Mouse (Mus musculus) WW6 (cell line): ENCODE measurements around the gene Ccdc177.

ENCODE experiments used
- DNase-seq: peaks from one replicate; pipeline ENCODE4 v3.0.0-alpha.2; 2013; ENCODE audit warnings: low read depth, low spot score

Ccdc177 gene

DNA sequence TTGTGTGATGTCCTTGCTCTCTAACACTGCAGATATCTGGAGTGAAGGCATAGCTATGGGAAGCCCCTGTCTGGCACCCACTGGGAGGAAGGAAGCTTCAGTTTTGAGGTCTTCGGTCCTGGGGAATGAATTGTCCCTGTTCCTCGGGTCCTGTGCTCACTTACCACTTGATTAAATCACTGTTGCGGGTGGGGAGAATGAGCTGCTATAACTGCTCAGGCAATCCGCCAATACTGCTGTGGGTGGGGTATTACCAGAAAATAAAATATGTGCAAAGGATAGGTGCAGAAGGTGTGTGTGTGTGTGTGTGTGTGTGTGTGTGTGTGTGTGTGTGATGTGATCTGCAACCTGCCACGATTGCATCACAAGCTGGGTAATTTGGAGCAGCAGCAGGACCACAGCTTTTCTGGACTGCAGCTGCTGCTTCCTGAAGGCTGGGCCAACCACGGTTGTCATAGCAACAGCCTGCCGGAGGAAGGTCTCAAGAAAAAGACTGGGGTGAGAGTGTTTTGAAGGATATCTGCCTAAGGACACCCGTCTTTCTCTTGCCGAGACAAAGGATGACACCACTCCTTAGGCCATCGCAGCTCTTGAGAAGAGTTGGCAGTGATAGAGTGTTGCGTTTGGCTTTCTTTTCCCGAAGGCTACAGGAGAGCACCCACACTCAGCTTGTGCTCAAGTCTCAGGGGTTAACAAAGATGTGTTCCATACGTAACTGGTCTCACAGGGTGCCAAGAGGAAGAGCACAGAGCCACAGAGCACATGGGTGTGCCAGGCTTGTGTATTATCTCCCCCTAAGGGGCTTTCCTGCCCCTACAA lies 23.8 kb downstream of the Ccdc177 start:
- DNase-seq, result no peak

DNA sequence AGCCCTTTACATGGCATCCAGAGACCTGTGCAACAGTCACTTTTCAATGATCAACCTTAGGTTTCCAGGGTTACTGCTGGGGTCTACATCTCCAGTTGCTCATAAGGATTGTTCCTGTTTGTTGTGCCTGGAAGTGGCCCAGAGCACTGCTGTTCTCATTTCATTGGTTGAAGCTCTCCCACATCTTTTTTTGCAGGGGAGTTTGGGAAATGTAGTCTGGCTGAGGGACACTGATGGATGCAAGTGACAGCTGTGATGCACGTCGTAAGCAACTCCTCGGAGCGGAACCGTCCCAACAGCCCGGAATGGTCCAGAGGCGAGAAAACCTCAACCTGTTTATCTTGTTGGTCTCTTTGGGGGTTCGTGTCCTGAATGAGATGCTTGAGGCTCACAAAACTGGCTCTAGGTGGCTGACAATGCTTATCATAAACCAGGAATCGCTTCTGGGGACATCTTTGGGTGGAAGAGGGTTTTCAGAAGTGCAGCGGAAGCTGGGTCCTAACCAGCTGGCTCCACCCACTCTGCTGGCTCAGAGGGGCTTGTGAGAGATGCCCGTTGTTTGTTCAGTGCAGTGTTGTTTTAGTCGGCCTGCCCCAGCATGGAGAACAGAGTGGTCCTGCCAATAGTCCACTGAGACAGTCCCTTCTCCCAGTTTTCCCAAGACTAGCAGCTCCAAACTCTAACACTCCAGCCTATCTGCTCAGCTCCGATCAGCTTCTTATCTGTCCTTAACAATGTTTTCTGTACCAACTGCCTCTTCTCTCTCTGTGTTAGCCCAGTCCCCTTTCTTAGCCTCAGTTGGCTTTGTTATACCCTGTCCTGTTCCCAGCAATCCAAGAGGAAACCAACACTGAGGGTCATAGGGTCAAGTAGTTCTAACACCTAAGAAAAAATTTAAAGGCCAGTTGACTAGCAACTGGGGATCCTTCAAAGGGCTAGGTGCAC lies 25.7 kb downstream of the Ccdc177 start:
- no peak for DNase-seq

DNA sequence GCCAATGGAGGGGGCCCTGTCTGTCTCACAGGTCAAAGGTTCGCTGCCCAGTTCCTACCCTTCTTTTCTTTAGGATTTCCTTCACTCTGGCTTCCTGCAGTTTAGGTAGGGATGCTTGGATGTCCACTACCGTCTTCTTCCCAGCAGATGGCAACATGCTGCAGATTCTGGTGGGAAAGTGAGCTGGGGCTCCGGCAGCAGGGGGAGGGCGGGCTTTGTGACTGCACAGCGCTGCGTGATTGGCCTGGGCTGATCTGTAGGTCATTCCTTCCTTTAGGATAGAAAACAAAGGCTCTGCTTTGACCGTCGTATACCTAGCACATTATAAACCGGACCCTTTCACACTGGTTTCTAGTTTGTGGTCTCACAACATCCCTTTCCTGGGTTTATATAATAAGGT lies 29.9 kb downstream of the Ccdc177 start:
- DNase-seq, result peak; percentile 54

GRCm38 (mm10) chr12:80729758-80730530 lies 30.5 kb downstream of the Ccdc177 start:
- no peak for DNase-seq

DNA sequence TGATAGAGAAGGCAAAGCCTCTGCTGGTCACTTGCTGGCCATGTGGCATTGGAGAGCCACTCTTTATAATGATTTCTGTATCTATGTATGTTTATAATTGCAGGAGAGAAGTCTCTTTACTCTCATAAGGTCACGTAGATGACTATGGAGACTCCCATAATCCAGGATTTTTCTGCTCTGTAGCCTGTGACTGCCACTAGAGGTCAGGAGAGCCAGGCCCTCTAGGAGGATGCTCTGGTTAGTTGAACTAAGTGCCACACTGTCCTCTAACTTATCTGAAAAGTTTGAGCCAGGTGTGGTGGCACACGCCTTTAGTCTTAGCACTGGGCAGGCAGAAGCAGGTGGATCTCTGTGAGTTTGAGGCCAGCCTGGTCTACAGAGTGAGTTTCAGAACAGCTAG lies 31.7 kb downstream of the Ccdc177 start:
- no peak for DNase-seq

GRCm38 (mm10) chr12:80728207-80728606 lies 32.3 kb downstream of the Ccdc177 start:
- DNase-seq, result no peak

- no peak for DNase-seq
Measured at GRCm38 (mm10) chr12:80724853-80725559, 35.5 kb downstream of the Ccdc177 start.

DNA sequence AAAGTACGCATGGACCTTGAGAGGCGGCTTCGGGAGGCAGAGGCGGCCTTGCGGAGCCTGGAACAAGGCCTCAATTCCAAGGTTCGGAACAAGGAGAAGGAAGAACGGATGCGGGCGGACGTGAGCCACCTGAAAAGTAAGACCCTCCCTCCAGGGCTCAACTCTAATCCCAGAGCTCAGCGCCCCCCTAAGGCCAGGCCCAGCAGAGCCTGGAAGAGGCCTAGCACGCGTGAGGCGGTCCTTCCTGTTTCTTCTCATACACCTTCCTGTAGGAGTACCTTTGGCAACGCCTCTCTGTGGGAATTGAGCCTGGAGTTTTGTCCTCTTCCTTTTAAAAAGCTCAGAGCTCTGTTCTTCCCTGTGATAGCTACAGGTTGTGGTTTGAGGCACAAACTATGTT lies 39.0 kb downstream of the Ccdc177 start:
- DNase-seq, result peak; percentile 79

DNA sequence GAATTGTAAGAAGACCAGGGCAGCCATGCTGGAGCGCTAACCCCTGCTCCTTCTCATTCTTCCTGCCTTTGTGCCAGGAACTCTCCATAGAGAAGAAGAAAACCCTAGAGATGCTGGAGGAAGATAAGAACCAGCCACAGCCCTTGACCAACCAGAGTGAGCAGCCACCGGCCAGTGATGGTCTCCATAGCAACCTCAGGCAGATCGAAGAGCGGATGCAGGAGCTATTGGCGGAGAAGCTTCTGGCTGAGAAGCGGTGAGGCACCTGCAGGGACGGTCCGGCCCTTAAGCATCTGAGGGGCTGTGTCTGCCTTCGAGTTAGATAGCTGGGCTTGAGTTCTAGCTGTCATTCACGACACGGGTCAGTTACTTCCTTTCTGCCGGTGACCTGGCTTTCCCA lies 40.0 kb downstream of the Ccdc177 start:
- DNase-seq, result no peak

DNA sequence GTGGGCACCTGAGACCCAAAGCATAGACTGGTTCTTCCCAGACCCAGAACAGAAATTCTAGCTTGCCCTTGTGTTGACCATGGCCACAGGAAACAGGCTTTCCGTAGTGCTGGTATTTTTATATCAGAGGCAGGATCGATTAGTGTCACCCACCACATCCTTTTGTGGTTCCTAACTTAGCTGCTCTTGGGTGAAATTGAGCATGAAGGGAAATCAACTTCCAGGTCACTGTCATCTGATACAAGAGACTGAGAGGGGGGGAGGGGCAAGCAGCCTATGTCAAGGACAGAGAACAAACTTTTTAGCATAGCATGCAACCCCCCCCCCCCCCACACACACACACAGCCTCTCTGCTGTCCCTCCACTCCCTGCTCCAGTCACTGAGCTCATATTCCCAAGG lies 41.3 kb downstream of the Ccdc177 start:
- no peak for DNase-seq

DNA sequence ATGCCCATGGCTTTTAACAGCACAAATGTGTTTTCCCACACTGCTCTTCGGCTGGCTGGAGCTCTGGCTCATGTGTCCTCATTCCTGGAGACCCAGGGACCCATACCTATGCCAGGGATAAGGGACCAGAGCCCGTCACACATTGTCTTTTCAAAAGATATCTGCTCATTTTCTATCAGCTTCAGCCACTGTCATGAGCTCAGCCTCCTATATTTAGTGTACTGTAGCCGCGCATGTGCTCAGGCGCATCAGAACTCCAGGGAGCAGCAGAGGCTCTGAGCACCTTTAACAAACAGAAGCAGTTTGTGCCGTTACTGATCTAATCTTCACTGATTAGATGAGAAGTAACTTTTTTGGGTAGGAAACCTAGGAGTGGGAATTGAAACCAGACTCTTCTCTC lies 44.6 kb downstream of the Ccdc177 start:
- DNase-seq, result no peak

DNA sequence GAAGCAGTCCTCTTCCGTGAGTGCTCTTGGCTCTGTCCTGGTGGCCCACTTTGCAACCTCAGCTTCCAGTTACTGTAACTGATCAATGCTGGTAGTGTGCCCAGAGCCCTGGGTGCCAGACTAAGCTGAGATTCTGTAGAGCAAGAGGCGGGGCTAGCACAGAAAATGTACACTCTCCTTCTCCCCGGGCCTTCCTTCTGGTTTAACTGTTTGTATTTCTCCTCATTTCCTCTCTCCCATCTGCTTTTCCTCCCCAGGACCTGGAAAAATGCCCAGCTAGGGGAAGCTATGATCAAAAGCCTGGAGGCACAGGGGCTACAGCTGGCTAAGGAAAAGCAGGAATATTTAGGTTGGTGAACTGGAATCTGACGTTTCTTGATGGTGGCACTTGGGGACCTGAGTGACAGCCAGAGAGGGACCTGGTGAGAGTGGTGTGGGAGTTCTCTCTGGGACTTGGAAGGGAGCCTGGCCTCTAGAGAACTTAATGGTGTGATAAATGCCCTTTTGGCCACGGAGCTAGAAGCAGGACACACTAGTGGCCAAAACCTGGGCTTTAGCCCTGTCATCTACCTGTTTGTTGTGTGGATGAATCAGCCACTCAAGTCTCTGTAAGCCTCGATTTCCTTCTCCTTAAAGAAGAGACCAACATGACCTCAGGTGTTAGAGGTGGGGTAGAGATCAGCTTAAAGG lies 53.4 kb downstream of the Ccdc177 start:
- DNase-seq, result no peak

DNA sequence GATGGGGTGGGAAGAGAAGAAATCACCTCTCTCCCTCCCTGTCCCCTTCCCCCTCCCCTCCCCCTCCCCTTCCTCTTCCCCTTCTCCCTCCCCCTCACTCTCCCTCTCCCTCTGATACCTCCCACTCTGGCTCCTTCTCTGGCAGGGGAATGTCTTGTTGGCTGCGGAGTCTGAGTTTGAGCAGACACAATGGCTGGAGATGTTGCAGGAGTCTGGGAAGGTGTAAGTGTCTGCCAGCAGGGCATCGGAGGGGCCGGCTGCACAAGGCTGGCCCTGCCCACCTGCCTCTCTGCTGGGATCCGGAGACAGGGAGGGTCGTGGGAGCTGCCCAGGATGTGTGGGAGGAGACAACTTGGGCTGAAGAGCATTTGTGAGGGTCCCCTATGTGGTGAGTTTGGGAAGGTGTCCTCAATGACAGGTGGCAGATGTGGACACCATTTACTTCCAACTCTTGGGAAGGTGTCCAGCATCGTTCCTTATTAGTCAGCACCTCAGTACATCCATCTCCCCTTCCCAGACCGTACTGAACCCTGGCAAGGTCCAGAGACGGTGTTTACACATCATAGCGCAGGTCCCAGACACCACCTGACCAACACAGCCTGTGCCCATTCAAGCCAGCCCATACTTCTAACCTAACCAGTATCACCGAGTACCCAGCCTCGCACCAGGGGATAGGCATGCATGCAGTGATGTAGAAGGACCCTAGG lies 54.1 kb downstream of the Ccdc177 start:
- DNase-seq, result no peak
